Mouse (Mus musculus) MEL (cell line): ENCODE results near the gene Zfp768. TPM values are rescaled to one million over a fixed set of nuclear protein-coding genes. Genes with fewer than 3 reads are reported as not detected.

Experiments used
- DNase-seq: peaks from one replicate; pipeline ENCODE4 v3.0.0; 2011; ENCODE audit warnings: low read depth, low spot score
- H3K27ac ChIP-seq: 2 replicates; pipeline ENCODE4 v1.5.1; 2012; ENCODE audit warnings: low read depth, mild to moderate bottlenecking, control low read depth, low read length, moderate library complexity; ENCODE audit not compliant: control insufficient read depth
- H3K27me3 ChIP-seq, 2 experiments: fragments of 150-350 bp in 1 of 2; sonication (generic) in 1 of 2; 2 replicates each; pipeline ENCODE4 v1.6.1; 2012; ENCODE audit warnings: low read length in 2 of 2, mild to moderate bottlenecking in 2 of 2, improper control_type of control experiment in 1 of 2, moderate library complexity in 1 of 2; ENCODE audit not compliant: insufficient read depth in 2 of 2, control insufficient read depth in 1 of 2
- H3K36me3 ChIP-seq, 2 experiments: 2 replicates each; pipeline ENCODE4 v1.6.1; 2012 to 2014; ENCODE audit warnings: low read length in 2 of 2, improper control_type of control experiment in 1 of 2, inconsistent platforms in 1 of 2, mild to moderate bottlenecking in 1 of 2; ENCODE audit not compliant: insufficient read depth in 2 of 2, control insufficient read depth in 1 of 2
- H3K4me1 ChIP-seq, 2 experiments: fragments of 150-350 bp in 1 of 2; sonication (generic) in 1 of 2; 2 replicates each; pipeline ENCODE4 v1.6.1; 2012; ENCODE audit warnings: low read length in 2 of 2, improper control_type of control experiment in 1 of 2, mild to moderate bottlenecking in 1 of 2; ENCODE audit not compliant: insufficient read depth in 2 of 2, control insufficient read depth in 1 of 2
- H3K4me3 ChIP-seq, 2 experiments: fragments of 150-350 bp in 1 of 2; sonication (generic) in 1 of 2; 2 replicates each; pipeline ENCODE4 v1.5.1; 2012; ENCODE audit warnings: low read depth in 2 of 2, low read length in 2 of 2, mild to moderate bottlenecking in 2 of 2, moderate library complexity in 2 of 2, control low read depth in 1 of 2, improper control_type of control experiment in 1 of 2; ENCODE audit not compliant: control insufficient read depth in 1 of 2, insufficient read depth in 1 of 2
- H3K79me2 ChIP-seq: 2 replicates; pipeline ENCODE4 v1.6.1; 2012; ENCODE audit warnings: mild to moderate bottlenecking, low read length, moderate library complexity; ENCODE audit not compliant: control insufficient read depth, poor library complexity, insufficient read depth
- H3K9ac ChIP-seq: 2 replicates; pipeline ENCODE4 v1.6.1; 2012; ENCODE audit warnings: low read depth, mild to moderate bottlenecking, control low read depth, low read length, moderate library complexity; ENCODE audit not compliant: control insufficient read depth, poor library complexity, severe bottlenecking
- H3K9me3 ChIP-seq: fragments of 150-350 bp; sonication (generic); replicated peaks from 2 replicates; pipeline ENCODE4 v1.6.1; 2012; ENCODE audit warnings: mild to moderate bottlenecking, low read length, improper control_type of control experiment, moderate library complexity; ENCODE audit not compliant: insufficient read depth
- CHD1 ChIP-seq: IDR thresholded peaks from 2 replicates; pipeline ENCODE4 v1.6.1; 2012; ENCODE audit warnings: low read depth, mild to moderate bottlenecking, inconsistent platforms, low read length, improper control_type of control experiment
- CHD2 ChIP-seq: IDR thresholded peaks from 2 replicates; pipeline ENCODE4 v1.6.1; 2011; ENCODE audit warnings: low read length, improper control_type of control experiment
- E2F4 ChIP-seq: IDR thresholded peaks from 2 replicates; pipeline ENCODE4 v1.6.1; 2011; ENCODE audit warnings: low read depth, low read length, improper control_type of control experiment, borderline replicate concordance
- ELF1 ChIP-seq: IDR thresholded peaks from 2 replicates; pipeline ENCODE4 v1.6.1; 2014; ENCODE audit warnings: low read depth, mild to moderate bottlenecking, inconsistent platforms, low read length, improper control_type of control experiment, moderate library complexity
- EP300 ChIP-seq, 2 experiments: IDR thresholded peaks; 2 replicates each; pipeline ENCODE4 v1.6.1; 2011; ENCODE audit warnings: improper control_type of control experiment in 2 of 2, low read length in 2 of 2, low read depth in 1 of 2, mild to moderate bottlenecking in 1 of 2
- GABPA ChIP-seq: IDR thresholded peaks from 2 replicates; pipeline ENCODE4 v1.6.1; 2012; ENCODE audit warnings: low read depth, mild to moderate bottlenecking, inconsistent platforms, low read length, improper control_type of control experiment, moderate library complexity
- MAX ChIP-seq: IDR thresholded peaks from 2 replicates; pipeline ENCODE4 v1.6.1; 2011; ENCODE audit warnings: low read length, improper control_type of control experiment
- MYC ChIP-seq: IDR thresholded peaks from 2 replicates; pipeline ENCODE4 v1.6.1; 2011; ENCODE audit warnings: low read depth, mild to moderate bottlenecking, low read length, improper control_type of control experiment, moderate library complexity
- POLR2AphosphoS2 ChIP-seq: IDR thresholded peaks from 2 replicates; pipeline ENCODE4 v1.6.1; 2011; ENCODE audit warnings: low read length, improper control_type of control experiment
- POLR2AphosphoS5 ChIP-seq: IDR thresholded peaks from 2 replicates; pipeline ENCODE4 v1.6.1; 2012; ENCODE audit warnings: low read depth, borderline replicate concordance, mild to moderate bottlenecking, inconsistent platforms, low read length, moderate library complexity, mixed read lengths
- RAD21 ChIP-seq: IDR thresholded peaks from 2 replicates; pipeline ENCODE4 v1.6.1; 2011; ENCODE audit warnings: mild to moderate bottlenecking, low read depth, low read length, improper control_type of control experiment
- RCOR1 ChIP-seq: IDR thresholded peaks from 2 replicates; pipeline ENCODE4 v1.6.1; 2012; ENCODE audit warnings: low read depth, mild to moderate bottlenecking, inconsistent platforms, low read length, improper control_type of control experiment
- SIN3A ChIP-seq: IDR thresholded peaks from 2 replicates; pipeline ENCODE4 v1.6.1; 2012; ENCODE audit warnings: low read length, improper control_type of control experiment, inconsistent platforms
- SMC3 ChIP-seq: IDR thresholded peaks from 2 replicates; pipeline ENCODE4 v1.6.1; 2011; ENCODE audit warnings: low read depth, low read length, improper control_type of control experiment
- TBP ChIP-seq: IDR thresholded peaks from 2 replicates; pipeline ENCODE4 v1.8.0; 2011; ENCODE audit warnings: low read depth, low read length, improper control_type of control experiment
- TCF12 ChIP-seq: IDR thresholded peaks from 2 replicates; pipeline ENCODE4 v1.6.1; 2014; ENCODE audit warnings: low read depth, mild to moderate bottlenecking, inconsistent platforms, low read length, improper control_type of control experiment, moderate library complexity
- USF2 ChIP-seq, 2 experiments: IDR thresholded peaks; 2 replicates each; pipeline ENCODE4 v1.6.1; 2011 to 2012; ENCODE audit warnings: improper control_type of control experiment in 2 of 2, low read length in 2 of 2, borderline replicate concordance in 1 of 2, inconsistent platforms in 1 of 2, low read depth in 1 of 2, mild to moderate bottlenecking in 1 of 2; ENCODE audit not compliant: insufficient read depth in 1 of 2
- ZKSCAN1 ChIP-seq: IDR thresholded peaks from 2 replicates; pipeline ENCODE4 v1.6.1; 2012; ENCODE audit warnings: low read depth, mild to moderate bottlenecking, inconsistent platforms, low read length, improper control_type of control experiment, moderate library complexity
- ZMIZ1 ChIP-seq: IDR thresholded peaks from 2 replicates; pipeline ENCODE4 v1.6.1; 2012; ENCODE audit warnings: low read depth, mild to moderate bottlenecking, inconsistent platforms, low read length, improper control_type of control experiment, moderate library complexity
- polyA plus RNA-seq, 2 experiments: library from polyadenylated mRNA; stranded (reverse) in 1 of 2; unstranded in 1 of 2; fragments of >175 nt in 1 of 2; fragments of >200 nt in 1 of 2; gene quantifications; 2 replicates each; pipeline versions ENCODE4 v1.2.1 to v1.2.4; 2012; ENCODE audit warnings: low replicate concordance in 2 of 2, low read depth in 1 of 2; ENCODE audit not compliant: insufficient read length in 2 of 2, insufficient read depth in 1 of 2, missing spikeins in 1 of 2
- total RNA-seq: library from RNA; depleted of rRNA; stranded (reverse); fragments of 300-350 nt; gene quantifications from 2 replicates; pipeline ENCODE4 v1.2.3, GENCODE M21; 2012

Gene Zfp768
- total and polyA plus RNA-seq, 3 experiments, result 5.4 to 12.0 TPM; not detected in 1

DNA sequence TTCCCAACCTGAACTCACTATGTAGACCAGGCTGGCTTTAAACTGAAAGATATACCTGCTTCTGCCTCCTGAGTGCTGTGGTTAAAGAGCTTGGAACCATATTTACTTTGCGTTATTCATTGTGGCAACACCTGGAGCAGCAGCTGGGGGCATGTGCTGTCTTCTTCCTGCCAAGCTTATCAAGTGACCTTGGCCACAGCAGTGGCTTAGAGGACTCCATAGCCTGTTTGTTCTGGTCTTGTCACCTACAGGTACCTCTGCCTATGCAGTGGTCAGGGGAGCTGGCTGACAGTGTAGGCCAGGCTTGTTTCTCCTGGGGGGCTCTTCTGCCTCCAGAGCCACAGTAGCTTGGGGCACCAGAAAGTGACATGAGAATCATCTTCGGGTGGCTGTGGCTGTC, 37.0 kb downstream of the Zfp768 start:
- H3K27me3 ChIP-seq, result no peaks in the 10 kb centered on the region
- DNase-seq, result no peak
- H3K4me1 ChIP-seq, result no peaks in the 10 kb centered on the region
- H3K9me3 ChIP-seq, result no peaks in the 10 kb centered on the region
- H3K4me3 ChIP-seq, result no peak overlapping the region
- no peaks in the 10 kb centered on the region for H3K36me3 ChIP-seq
- TF ChIP-seq TBP (no peak), E2F4 (no peak), POLR2AphosphoS5 (no peak), MAX (no peak), SMC3 (no peak), RAD21 (no peak), EP300 (IDR thresholded peaks at IDR 0.05; ENCODE audit: low read depth in 1 of 2, low read length in 2 of 2) (no peak), GABPA (no peak), MYC (no peak), TCF12 (no peak), RCOR1 (no peak), SIN3A (no peak), ZMIZ1 (no peak), CHD2 (no peak), ELF1 (no peak), POLR2AphosphoS2 (no peak), USF2 (IDR thresholded peaks at IDR 0.05; ENCODE audit: borderline replicate concordance in 1 of 2, insufficient read depth in 1 of 2, low read depth in 1 of 2, low read length in 2 of 2) (no peak)
- no peak overlapping the region for H3K27ac ChIP-seq
- H3K79me2 ChIP-seq, result no peaks in the 10 kb centered on the region
- no peak overlapping the region for H3K9ac ChIP-seq

DNA sequence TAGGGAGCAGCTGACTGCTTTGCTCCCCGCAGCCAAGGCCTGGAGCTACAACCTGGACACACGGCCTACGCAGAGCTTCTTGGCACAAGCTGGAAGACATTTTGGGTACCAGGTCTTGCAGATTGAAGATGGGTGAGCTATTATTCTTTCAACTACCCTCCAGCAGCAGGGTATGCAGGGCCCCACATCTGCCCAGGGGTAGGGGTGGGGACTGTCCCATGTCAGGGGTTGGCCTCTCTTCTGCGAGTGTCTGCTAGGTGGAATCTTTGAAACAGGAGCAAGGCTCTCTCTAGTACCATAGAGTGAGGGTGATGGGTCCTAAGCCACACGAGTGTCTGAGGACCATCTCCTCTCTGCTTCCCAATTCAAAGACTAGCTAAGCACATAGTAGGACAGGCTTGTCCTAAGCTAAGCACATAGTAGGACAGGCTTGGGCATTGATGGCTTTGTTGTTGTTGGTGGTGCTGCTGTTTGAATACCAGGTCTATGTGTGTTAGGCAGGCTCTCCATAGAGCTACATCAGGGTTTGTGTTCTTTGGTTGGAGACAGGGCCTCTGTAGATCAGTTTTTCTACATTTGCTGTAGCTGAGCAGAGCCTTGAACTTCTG, 47.7 kb downstream of the Zfp768 start:
- Histone ChIP-seq H3K36me3 (peaks cover 0 to 4% of the 10 kb centered on the region in 2 experiments; a peak in 1 of 4 replicates), H3K4me3 (no peak overlapping the region), H3K9ac (no peak overlapping the region), H3K27ac (no peak overlapping the region)
- TF ChIP-seq ZKSCAN1 (peak; percentile 98), CHD1 (no peak)
- TF ChIP-seq, all 39 proteins: peak for 1
- Histone ChIP-seq H3K79me2 (no peaks in the 10 kb centered on the region; the same call in 1 of the 2 replicates), H3K4me1 (peaks cover 0 to 8% of the 10 kb centered on the region in 2 experiments; a peak in 3 of 4 replicates), H3K27me3 (no peaks in the 10 kb centered on the region), H3K9me3 (no peaks in the 10 kb centered on the region)
- no peak for DNase-seq
